Mouse (Mus musculus) erythroblast, embryonic 14.5 days (primary cell): ENCODE results near the gene Spink8. TPM values are rescaled to one million over a fixed set of nuclear protein-coding genes. Genes with fewer than 3 reads are reported as not detected.

ENCODE experiments used
- H3K27me3 ChIP-seq: 2 replicates; pipeline ENCODE4 v1.6.1; 2012; ENCODE audit warnings: inconsistent platforms; ENCODE audit not compliant: control insufficient read depth
- H3K36me3 ChIP-seq: 2 replicates; pipeline ENCODE4 v1.6.1; 2012; ENCODE audit warnings: mild to moderate bottlenecking, inconsistent platforms; ENCODE audit not compliant: control insufficient read depth
- H3K4me1 ChIP-seq: 2 replicates; pipeline ENCODE4 v1.6.1; 2012; ENCODE audit warnings: inconsistent platforms; ENCODE audit not compliant: control insufficient read depth
- H3K4me3 ChIP-seq: replicated peaks from 2 replicates; pipeline ENCODE3; 2012; ENCODE audit warnings: moderate library complexity, mild to moderate bottlenecking, inconsistent platforms
- H3K9me3 ChIP-seq: 2 replicates; pipeline ENCODE4 v1.6.1; 2012; ENCODE audit warnings: low read length, inconsistent platforms, mixed read lengths; ENCODE audit not compliant: control insufficient read depth
- GATA1 ChIP-seq: IDR thresholded peaks from 2 replicates; pipeline ENCODE4 v1.6.1; 2012; ENCODE audit warnings: low read length, inconsistent platforms, mixed read lengths
- TAL1 ChIP-seq: IDR thresholded peaks from 3 replicates; pipeline ENCODE4 v1.6.1; 2012; ENCODE audit warnings: low read length, inconsistent platforms, mixed read lengths
- polyA plus RNA-seq: library from polyadenylated mRNA; stranded (reverse); fragments of >175 nt; gene quantifications from 2 replicates; pipeline ENCODE4 v1.2.3, GENCODE M21; 2012

Gene Spink8
- polyA plus RNA-seq, 1 experiment: not detected

DNA sequence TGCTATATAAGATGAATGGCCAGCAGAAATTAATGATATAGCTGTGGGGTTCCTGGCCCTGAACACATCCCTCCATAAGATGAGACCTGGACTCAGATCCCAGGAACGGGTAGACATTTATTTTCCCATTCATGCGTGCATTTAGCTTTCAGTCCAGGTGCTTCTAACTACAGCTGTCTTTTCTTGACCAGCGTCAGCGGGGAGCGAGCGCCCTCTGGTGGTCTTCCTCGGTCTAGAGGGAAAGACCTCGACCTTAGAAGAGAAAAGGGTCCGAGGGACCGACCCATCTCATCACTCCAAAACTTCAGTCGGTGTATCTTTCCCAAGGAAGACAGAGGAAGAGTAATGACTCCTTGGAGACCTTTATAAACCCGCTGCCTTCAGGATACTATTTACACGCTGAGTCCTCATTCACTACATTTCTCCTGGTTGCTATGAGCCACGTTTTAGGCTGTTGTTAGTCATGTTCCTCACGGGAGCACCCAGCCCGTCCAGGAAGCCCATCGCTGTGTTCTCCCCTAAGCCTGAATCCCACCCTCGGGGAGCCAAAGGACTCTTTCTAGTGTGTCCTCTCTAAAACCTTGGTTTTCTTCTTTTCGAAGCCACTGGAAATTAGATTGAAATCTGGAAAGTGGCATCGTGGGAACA is 50.4 kb downstream of the Spink8 start:
- H3K4me3 ChIP-seq: peak overlapping the region; percentile 30
- H3K27me3 ChIP-seq: no peaks in the 10 kb centered on the region
- H3K9me3 ChIP-seq: no peaks in the 10 kb centered on the region
- H3K4me1 ChIP-seq: peaks cover 24% of the 10 kb centered on the region
- no peaks in the 10 kb centered on the region for H3K36me3 ChIP-seq
- TF ChIP-seq TAL1 (no peak), GATA1 (no peak)

DNA sequence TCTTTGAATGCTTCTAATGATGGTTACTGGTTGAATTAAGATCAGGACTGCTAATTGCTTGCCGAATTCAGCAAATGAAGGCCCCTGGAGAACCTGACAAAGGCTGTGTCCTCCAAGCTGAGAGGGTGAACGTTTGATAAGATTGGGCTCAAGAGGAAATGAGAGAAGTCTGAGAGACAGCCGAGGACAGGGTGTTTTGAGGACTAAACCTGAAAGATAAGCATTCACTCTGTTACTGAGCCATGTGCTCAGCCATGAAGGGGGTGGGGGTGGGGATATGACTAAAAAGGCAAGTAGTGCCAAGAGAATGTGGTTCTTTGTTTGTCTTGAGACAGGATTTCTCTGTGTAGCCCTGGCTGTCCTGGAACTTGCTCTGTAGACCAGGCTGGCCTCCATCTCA is 51.0 kb downstream of the Spink8 start:
- Histone ChIP-seq H3K36me3 (no peaks in the 10 kb centered on the region), H3K9me3 (no peaks in the 10 kb centered on the region), H3K4me3 (peak overlapping the region; percentile 30), H3K27me3 (no peaks in the 10 kb centered on the region), H3K4me1 (peaks cover 24% of the 10 kb centered on the region)
- TF ChIP-seq TAL1 (no peak), GATA1 (no peak)

GRCm38 (mm10) chr9:109866218-109866617 is 54.1 kb downstream of the Spink8 start:
- H3K27me3 ChIP-seq: no peaks in the 10 kb centered on the region
- no peaks in the 10 kb centered on the region for H3K9me3 ChIP-seq
- no peak overlapping the region for H3K4me3 ChIP-seq
- H3K36me3 ChIP-seq: no peaks in the 10 kb centered on the region
- no peak for TF ChIP-seq GATA1
- no peak for TF ChIP-seq TAL1
- H3K4me1 ChIP-seq: peaks cover 31% of the 10 kb centered on the region

- H3K36me3 ChIP-seq: no peaks in the 10 kb centered on the region
- no peaks in the 10 kb centered on the region for H3K9me3 ChIP-seq
- no peak for TF ChIP-seq TAL1
- no peak for TF ChIP-seq GATA1
- peaks cover 21% of the 10 kb centered on the region for H3K4me1 ChIP-seq
- no peaks in the 10 kb centered on the region for H3K27me3 ChIP-seq
- no peak overlapping the region for H3K4me3 ChIP-seq
Measured at GRCm38 (mm10) chr9:109870983-109871572, 59.0 kb downstream of the Spink8 start.

- no peak for TF ChIP-seq TAL1
- no peak for TF ChIP-seq GATA1
- H3K9me3 ChIP-seq: no peaks in the 10 kb centered on the region
- no peaks in the 10 kb centered on the region for H3K27me3 ChIP-seq
- peaks cover 34% of the 10 kb centered on the region for H3K36me3 ChIP-seq
- H3K4me1 ChIP-seq: peaks cover 51% of the 10 kb centered on the region
- peak within 1 kb of the TSS; percentile 74 for H3K4me3 ChIP-seq
Measured at GRCm38 (mm10) chr9:109874797-109875691, 63.0 kb downstream of the Spink8 start, which contains the start of gene Cdc25a. Cdc25a (plus strand) TSS chr9:109875579.

- Histone ChIP-seq H3K27me3 (no peaks in the 10 kb centered on the region), H3K4me1 (peaks cover 49% of the 10 kb centered on the region), H3K9me3 (no peaks in the 10 kb centered on the region), H3K36me3 (peaks cover 43% of the 10 kb centered on the region), H3K4me3 (peak overlapping the region; percentile 74)
- TF ChIP-seq GATA1 (no peak), TAL1 (no peak)
Measured at GRCm38 (mm10) chr9:109875695-109876601, 63.9 kb downstream of the Spink8 start.

Other genes with a start within 250 kb of the Spink8 start
- gene Fbxw15, start 244.0 kb upstream of the Spink8 start, polyA plus RNA-seq: not detected in 2 replicates
- not detected in 2 replicates for gene Fbxw24, start 186.2 kb upstream of the Spink8 start, polyA plus RNA-seq
- gene Fbxw25, start 147.6 kb upstream of the Spink8 start, polyA plus RNA-seq: not detected in 2 replicates
- gene Fbxw18, start 109.6 kb upstream of the Spink8 start, polyA plus RNA-seq: not detected in 2 replicates
- gene Fbxw26, start 66.2 kb upstream of the Spink8 start, polyA plus RNA-seq: not detected in 2 replicates
- not detected in 2 replicates for gene Fbxw27, start 21.6 kb upstream of the Spink8 start, polyA plus RNA-seq
- 0.89 and 1.2 TPM in 2 replicates for gene Nme6, start 20.5 kb downstream of the Spink8 start, polyA plus RNA-seq
- gene Camp, start 37.3 kb downstream of the Spink8 start, polyA plus RNA-seq: 0.32 and 0.76 TPM in 2 replicates
- gene Cdc25a, start 63.3 kb downstream of the Spink8 start, polyA plus RNA-seq: 1.5 and 1.6 TPM in 2 replicates
- 0.14 and 0.61 TPM in 2 replicates for gene Map4, start 119.2 kb downstream of the Spink8 start, polyA plus RNA-seq